Mouse (Mus musculus): Measurements from ENCODE around the gene Trp53bp2. TPM values are rescaled to one million over a fixed set of nuclear protein-coding genes. Genes with fewer than 3 reads are reported as not detected.

Trp53bp2 gene
- 12.3 and 14.0 TPM in 2 replicates for polyA plus RNA-seq (2014; fragmentation: Nextera tagmentation; extraction: Ambion mirVana)

- H3K4me2 ChIP-seq = peak within 1 kb of the TSS; percentile 76
- DNase-seq (ENCODE audit: low spot score) = peak; percentile 100
- peak within 1 kb of the TSS; percentile 66 for H3K27ac ChIP-seq (ENCODE audit: low read depth, low read length)
- H3K27me3 ChIP-seq (replicated peaks; ENCODE audit: control insufficient read depth, insufficient read depth, low read length) = no peaks in the 10 kb centered on the region
- ATAC-seq (replicated peaks; ENCODE audit: low FRiP score) = peak; percentile 96
- H3K4me3 ChIP-seq (ENCODE audit: low read depth, low read length) = peak within 1 kb of the TSS; percentile 87
- no peaks in the 10 kb centered on the region for H3K36me3 ChIP-seq (ENCODE audit: control insufficient read depth, insufficient read depth, low read length)
- WGBS = under 1% methylated on average over 69 of the region's 71 CpGs
- peak within 1 kb of the TSS; percentile 87 for H3K9ac ChIP-seq (ENCODE audit: low read depth, low read length)
- H3K4me1 ChIP-seq (replicated peaks; ENCODE audit: control insufficient read depth, insufficient read depth, low read length) = peaks cover 7% of the 10 kb centered on the region
- no peaks in the 10 kb centered on the region for H3K9me3 ChIP-seq (ENCODE audit: control insufficient read depth, low read length)
These were observed at the start of gene Trp53bp2 for GRCm38 (mm10) chr1:182408684-182409327. Trp53bp2 (plus strand) TSS chr1:182409172.

GRCm38 (mm10) chr1:182362703-182363102 lies 46.3 kb upstream of the Trp53bp2 start:
- H3K36me3 ChIP-seq (ENCODE audit: control insufficient read depth, insufficient read depth, low read length) = no peaks in the 10 kb centered on the region
- H3K4me2 ChIP-seq = no peak overlapping the region
- ATAC-seq (replicated peaks; ENCODE audit: low FRiP score) = no peak; the same call in 1 of the 2 replicates
- DNase-seq (ENCODE audit: low spot score) = no peak
- no peaks in the 10 kb centered on the region for H3K9me3 ChIP-seq (ENCODE audit: control insufficient read depth, low read length)
- H3K27ac ChIP-seq (ENCODE audit: low read depth, low read length) = no peak overlapping the region
- H3K4me1 ChIP-seq (replicated peaks; ENCODE audit: control insufficient read depth, insufficient read depth, low read length) = no peaks in the 10 kb centered on the region
- WGBS = 88% methylated on average over 5 of the region's 5 CpGs
- no peak overlapping the region for H3K4me3 ChIP-seq (ENCODE audit: low read depth, low read length)
- H3K9ac ChIP-seq (ENCODE audit: low read depth, low read length) = no peak overlapping the region
- H3K27me3 ChIP-seq (replicated peaks; ENCODE audit: control insufficient read depth, insufficient read depth, low read length) = peaks cover 5% of the 10 kb centered on the region

- Histone ChIP-seq H3K4me1 (replicated peaks; ENCODE audit: control insufficient read depth, insufficient read depth, low read length) (no peaks in the 10 kb centered on the region), H3K9me3 (ENCODE audit: control insufficient read depth, low read length) (no peaks in the 10 kb centered on the region), H3K4me3 (ENCODE audit: low read depth, low read length) (no peak overlapping the region), H3K36me3 (ENCODE audit: control insufficient read depth, insufficient read depth, low read length) (no peaks in the 10 kb centered on the region), H3K27me3 (replicated peaks; ENCODE audit: control insufficient read depth, insufficient read depth, low read length) (peaks cover 9% of the 10 kb centered on the region), H3K9ac (ENCODE audit: low read depth, low read length) (no peak overlapping the region), H3K27ac (ENCODE audit: low read depth, low read length) (no peak overlapping the region), H3K4me2 (no peak overlapping the region)
- WGBS = 57% methylated on average over 12 of the region's 12 CpGs
- no peak for DNase-seq (ENCODE audit: low spot score)
- ATAC-seq (replicated peaks; ENCODE audit: low FRiP score) = no peak
These were observed 45.1 kb upstream of the Trp53bp2 start for GRCm38 (mm10) chr1:182363683-182364404.

- ATAC-seq (replicated peaks; ENCODE audit: low FRiP score) (no peak), DNase-seq (ENCODE audit: low spot score) (no peak)
- whole genome bisulfite sequencing = 78% methylated on average over 7 of the region's 7 CpGs
- Histone ChIP-seq H3K4me1 (replicated peaks; ENCODE audit: control insufficient read depth, insufficient read depth, low read length) (no peaks in the 10 kb centered on the region; the same call in 1 of the 2 replicates), H3K36me3 (ENCODE audit: control insufficient read depth, insufficient read depth, low read length) (no peaks in the 10 kb centered on the region), H3K27ac (ENCODE audit: low read depth, low read length) (no peak overlapping the region), H3K4me2 (no peak overlapping the region), H3K27me3 (replicated peaks; ENCODE audit: control insufficient read depth, insufficient read depth, low read length) (peaks cover 9% of the 10 kb centered on the region), H3K9ac (ENCODE audit: low read depth, low read length) (no peak overlapping the region), H3K9me3 (ENCODE audit: control insufficient read depth, low read length) (no peaks in the 10 kb centered on the region), H3K4me3 (ENCODE audit: low read depth, low read length) (no peak overlapping the region)
These were observed 40.7 kb upstream of the Trp53bp2 start for GRCm38 (mm10) chr1:182368309-182368708.

- Histone ChIP-seq H3K27me3 (replicated peaks; ENCODE audit: control insufficient read depth, insufficient read depth, low read length) (peaks cover 9% of the 10 kb centered on the region), H3K4me3 (ENCODE audit: low read depth, low read length) (no peak overlapping the region), H3K27ac (ENCODE audit: low read depth, low read length) (no peak overlapping the region), H3K36me3 (ENCODE audit: control insufficient read depth, insufficient read depth, low read length) (no peaks in the 10 kb centered on the region), H3K4me1 (replicated peaks; ENCODE audit: control insufficient read depth, insufficient read depth, low read length) (no peaks in the 10 kb centered on the region; the same call in 1 of the 2 replicates), H3K9me3 (ENCODE audit: control insufficient read depth, low read length) (no peaks in the 10 kb centered on the region), H3K9ac (ENCODE audit: low read depth, low read length) (no peak overlapping the region), H3K4me2 (no peak overlapping the region)
- DNase-seq (ENCODE audit: low spot score) = no peak
- no peak for ATAC-seq (replicated peaks; ENCODE audit: low FRiP score)
- WGBS = 48% methylated on average over 8 of the region's 8 CpGs
These were observed 40.2 kb upstream of the Trp53bp2 start for GRCm38 (mm10) chr1:182368782-182369181.

GRCm38 (mm10) chr1:182369435-182369834 lies 39.5 kb upstream of the Trp53bp2 start:
- H3K4me3 ChIP-seq (ENCODE audit: low read depth, low read length) = no peak overlapping the region
- DNase-seq (ENCODE audit: low spot score) (no peak), ATAC-seq (replicated peaks; ENCODE audit: low FRiP score) (no peak)
- H3K36me3 ChIP-seq (ENCODE audit: control insufficient read depth, insufficient read depth, low read length) = no peaks in the 10 kb centered on the region
- 35% methylated on average over 4 of the region's 4 CpGs for WGBS
- no peak overlapping the region for H3K27ac ChIP-seq (ENCODE audit: low read depth, low read length)
- H3K27me3 ChIP-seq (replicated peaks; ENCODE audit: control insufficient read depth, insufficient read depth, low read length) = peaks cover 9% of the 10 kb centered on the region
- no peak overlapping the region for H3K9ac ChIP-seq (ENCODE audit: low read depth, low read length)
- H3K9me3 ChIP-seq (ENCODE audit: control insufficient read depth, low read length) = no peaks in the 10 kb centered on the region
- no peak overlapping the region for H3K4me2 ChIP-seq
- H3K4me1 ChIP-seq (replicated peaks; ENCODE audit: control insufficient read depth, insufficient read depth, low read length) = no peaks in the 10 kb centered on the region; the same call in 1 of the 2 replicates

GRCm38 (mm10) chr1:182371891-182372290 lies 37.1 kb upstream of the Trp53bp2 start:
- DNase-seq (ENCODE audit: low spot score) (no peak), ATAC-seq (replicated peaks; ENCODE audit: low FRiP score) (no peak)
- Histone ChIP-seq H3K27ac (ENCODE audit: low read depth, low read length) (no peak overlapping the region), H3K4me3 (ENCODE audit: low read depth, low read length) (no peak overlapping the region), H3K4me1 (replicated peaks; ENCODE audit: control insufficient read depth, insufficient read depth, low read length) (no peaks in the 10 kb centered on the region; the same call in 1 of the 2 replicates), H3K9ac (ENCODE audit: low read depth, low read length) (no peak overlapping the region), H3K27me3 (replicated peaks; ENCODE audit: control insufficient read depth, insufficient read depth, low read length) (peaks cover 9% of the 10 kb centered on the region), H3K9me3 (ENCODE audit: control insufficient read depth, low read length) (no peaks in the 10 kb centered on the region), H3K36me3 (ENCODE audit: control insufficient read depth, insufficient read depth, low read length) (no peaks in the 10 kb centered on the region), H3K4me2 (no peak overlapping the region)
- 42% methylated on average over 8 of the region's 8 CpGs for WGBS

- Histone ChIP-seq H3K27me3 (replicated peaks; ENCODE audit: control insufficient read depth, insufficient read depth, low read length) (no peaks in the 10 kb centered on the region), H3K4me1 (replicated peaks; ENCODE audit: control insufficient read depth, insufficient read depth, low read length) (no peaks in the 10 kb centered on the region; the same call in 1 of the 2 replicates), H3K4me3 (ENCODE audit: low read depth, low read length) (no peak overlapping the region), H3K36me3 (ENCODE audit: control insufficient read depth, insufficient read depth, low read length) (no peaks in the 10 kb centered on the region), H3K9me3 (ENCODE audit: control insufficient read depth, low read length) (no peaks in the 10 kb centered on the region), H3K27ac (ENCODE audit: low read depth, low read length) (no peak overlapping the region), H3K9ac (ENCODE audit: low read depth, low read length) (no peak overlapping the region), H3K4me2 (no peak overlapping the region)
- ATAC-seq (replicated peaks; ENCODE audit: low FRiP score) (0 out of 2 replicates have a peak, but pooled peaks have one; percentile 34), DNase-seq (ENCODE audit: low spot score) (no peak)
- WGBS = 31% methylated on average over 8 of the region's 8 CpGs
These were observed 32.8 kb upstream of the Trp53bp2 start for GRCm38 (mm10) chr1:182376221-182376620.

Data from liver, embryonic 11.5 days (tissue).